Mouse (Mus musculus): ENCODE data around the gene Poc1b.

DNA sequence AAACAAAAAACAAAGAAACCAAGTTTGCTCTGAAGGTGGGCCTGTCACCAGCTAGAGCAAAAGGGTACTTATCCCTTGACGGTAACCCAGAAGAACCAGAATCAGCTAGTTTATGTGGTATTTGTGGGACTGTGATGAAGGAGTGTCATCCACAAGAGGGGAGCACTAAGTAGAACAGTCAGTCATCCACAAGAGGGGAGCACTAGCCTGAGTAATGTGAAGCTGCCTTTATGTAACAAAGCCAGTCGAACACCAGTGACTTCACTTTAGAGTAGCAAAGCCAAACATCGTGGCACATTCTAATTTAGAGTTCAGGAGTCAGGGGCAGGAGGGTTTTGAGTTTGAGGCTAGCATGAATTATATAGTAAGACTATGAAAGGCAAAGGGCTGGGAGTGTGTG, 59.6 kb downstream of the Poc1b start:
- no peak for TF ChIP-seq CTCF (IDR thresholded peaks at IDR 0.05; ENCODE audit: low read depth, low read length)
- TF ChIP-seq TAL1 (conservative IDR thresholded peaks at IDR 0.05; ENCODE audit: low read depth, low read length), result no peak
- no peak for TF ChIP-seq GATA2 (IDR thresholded peaks at IDR 0.05; ENCODE audit: borderline replicate concordance, low read depth, low read length)
- no peak for TF ChIP-seq GATA1 (IDR thresholded peaks at IDR 0.05; ENCODE audit: borderline replicate concordance, low read length)
- TF ChIP-seq POLR2AphosphoS5 (IDR thresholded peaks at IDR 0.05; ENCODE audit: insufficient replicate concordance, low read depth, low read length), result no peak

All from G1E (cell line).